Mouse (Mus musculus) embryo, embryonic 9.5 days (tissue): ENCODE data around the gene Trrap.
"Not testable (repeated sequence)": the region's sequence is repeated elsewhere in the genome, so short reads cannot be mapped to it uniquely, and the experiment has no call there.

Source experiments
- DNase-seq: peaks from one replicate; pipeline ENCODE4 v3.0.0-alpha.2; 2017; ENCODE audit errors: extremely low spot score

Gene Trrap

GRCm38 (mm10) chr5:144767106-144767798, at the start of gene Trrap:
Trrap (plus strand) TSS chr5:144767732.
- DNase-seq, result not testable (repeated sequence)

- no peak for DNase-seq
Observed at GRCm38 (mm10) chr5:144719781-144720180, 47.8 kb upstream of the Trrap start.

GRCm38 (mm10) chr5:144720281-144720680, 47.3 kb upstream of the Trrap start:
- DNase-seq, result no peak

- no peak for DNase-seq
Observed at GRCm38 (mm10) chr5:144724926-144725325, 42.6 kb upstream of the Trrap start.

- no peak for DNase-seq
Observed at GRCm38 (mm10) chr5:144725554-144725953, 42.0 kb upstream of the Trrap start.

GRCm38 (mm10) chr5:144727119-144727518, 40.4 kb upstream of the Trrap start:
- DNase-seq, result peak; percentile 67

GRCm38 (mm10) chr5:144728237-144728636, 39.3 kb upstream of the Trrap start:
- DNase-seq, result no peak

- no peak for DNase-seq
Observed at GRCm38 (mm10) chr5:144729216-144729615, 38.3 kb upstream of the Trrap start.

GRCm38 (mm10) chr5:144733953-144734352, 33.6 kb upstream of the Trrap start:
- peak; percentile 84 for DNase-seq

- peak; percentile 68 for DNase-seq
Observed at GRCm38 (mm10) chr5:144734949-144735348, 32.6 kb upstream of the Trrap start.

GRCm38 (mm10) chr5:144737101-144737500, 30.4 kb upstream of the Trrap start:
- DNase-seq, result no peak

GRCm38 (mm10) chr5:144752432-144752831, 15.1 kb upstream of the Trrap start:
- DNase-seq, result no peak

- peak; percentile 44 for DNase-seq
Observed at GRCm38 (mm10) chr5:144753041-144753440, 14.5 kb upstream of the Trrap start.

GRCm38 (mm10) chr5:144755191-144755590, 12.3 kb upstream of the Trrap start:
- no peak for DNase-seq

- no peak for DNase-seq
Observed at GRCm38 (mm10) chr5:144757402-144757801, 10.1 kb upstream of the Trrap start.

- DNase-seq, result no peak
Observed at GRCm38 (mm10) chr5:144758422-144758821, 9.1 kb upstream of the Trrap start.

- DNase-seq, result peak; percentile 27
Observed at GRCm38 (mm10) chr5:144761161-144761868, 6.2 kb upstream of the Trrap start, which contains the start of gene Tmem130. Tmem130 (minus strand) TSS chr5:144761818.

GRCm38 (mm10) chr5:144766026-144766425, 1.5 kb upstream of the Trrap start:
- no peak for DNase-seq

GRCm38 (mm10) chr5:144766646-144767045, 886 bp upstream of the Trrap start:
- DNase-seq, result no peak

GRCm38 (mm10) chr5:144767911-144768841, 644 bp downstream of the Trrap start:
- peak; percentile 90 for DNase-seq

- no peak for DNase-seq
Observed at GRCm38 (mm10) chr5:144769067-144769482, 1.5 kb downstream of the Trrap start.

- no peak for DNase-seq
Observed at GRCm38 (mm10) chr5:144773231-144773630, 5.7 kb downstream of the Trrap start.
